Mouse (Mus musculus): Measurements from ENCODE around the gene Apoc4. TPM values are rescaled to one million over a fixed set of nuclear protein-coding genes. Genes with fewer than 3 reads are reported as not detected.
A peak's percentile ranks its signal among the peaks of the same experiment; 100 is the strongest.

Gene Apoc4
- total RNA-seq (2015; ENCODE audit: low replicate concordance) (not detected in 2 replicates), total RNA-seq (2017; ENCODE audit: low replicate concordance) (not detected in 2 replicates)

DNA sequence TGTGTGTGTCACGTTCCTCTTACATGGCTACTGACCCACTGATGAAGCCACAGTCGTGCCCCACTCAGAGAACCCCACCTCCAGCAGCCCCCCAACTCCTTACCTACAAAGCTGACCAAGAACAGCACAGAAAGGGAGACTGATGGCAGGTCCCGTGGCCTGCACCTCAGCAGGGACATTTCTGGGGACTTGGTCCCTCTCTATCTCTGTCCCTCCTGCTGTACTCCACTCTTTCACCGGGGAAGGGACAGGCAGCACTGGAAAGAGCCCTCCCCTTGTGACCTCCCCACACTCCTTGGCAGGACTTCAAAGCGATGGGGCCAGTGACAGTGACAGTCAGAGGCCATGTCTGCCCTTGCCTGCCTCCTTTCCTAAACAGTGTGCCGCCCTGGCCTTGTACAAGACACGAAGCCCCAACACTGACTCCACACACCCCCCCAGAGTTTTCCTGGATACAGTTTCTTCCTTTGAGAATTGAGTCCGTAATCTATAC, at the start of gene Apoc4, which contains the start of gene Gm44805:
Apoc4 (minus strand) TSS at position 278 of the 493 bp plus-strand sequence.
Gm44805 (minus strand) TSS at position 222 of the 493 bp plus-strand sequence.
- ATAC-seq (replicated peaks; ENCODE audit: low FRiP score, poor library complexity, severe bottlenecking): 0 out of 2 replicates have a peak, but pooled peaks have one; percentile 24

DNA sequence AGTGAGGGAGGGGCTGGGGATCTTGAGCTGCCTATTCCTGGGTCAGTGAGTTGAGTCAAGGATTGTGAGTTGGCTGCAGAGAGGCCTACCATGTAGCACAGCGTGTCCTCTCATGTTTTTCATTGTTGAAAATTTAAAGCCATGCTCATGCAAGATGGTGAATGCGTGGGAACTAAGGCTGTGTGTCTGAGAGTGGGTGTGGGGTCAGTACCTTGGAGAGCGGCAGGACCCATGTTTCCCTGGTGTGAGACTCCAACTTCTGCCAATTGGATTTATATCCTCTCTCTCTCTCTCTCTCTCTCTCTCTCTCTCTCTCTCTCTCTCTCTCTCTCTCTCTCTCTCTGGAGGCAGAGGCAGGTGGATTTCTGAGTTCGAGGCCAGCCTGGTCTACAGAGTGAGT, 45.3 kb upstream of the Apoc4 start:
- no peak for ATAC-seq (replicated peaks; ENCODE audit: low FRiP score, poor library complexity, severe bottlenecking)

DNA sequence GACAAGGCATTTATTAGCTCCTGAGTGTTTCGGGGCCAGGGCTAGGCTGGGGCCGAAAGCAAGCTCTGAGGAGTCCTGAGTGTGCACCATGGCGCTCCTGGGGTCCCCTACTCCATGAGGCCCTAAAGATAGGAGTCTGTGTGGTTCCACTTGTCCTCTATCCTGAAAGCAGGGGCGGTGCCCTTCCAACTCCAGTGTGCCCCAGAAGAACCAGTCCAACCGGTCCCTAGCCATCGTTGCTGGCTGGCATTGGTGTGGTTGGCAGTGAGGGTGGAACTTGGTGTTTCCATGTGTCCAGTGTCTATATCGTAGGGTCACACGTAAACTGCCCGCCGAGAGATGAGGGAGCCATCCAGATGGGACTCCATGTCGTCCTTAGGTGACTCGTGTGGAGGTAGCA, 42.9 kb upstream of the Apoc4 start:
- no peak for ATAC-seq (replicated peaks; ENCODE audit: low FRiP score, poor library complexity, severe bottlenecking)

DNA sequence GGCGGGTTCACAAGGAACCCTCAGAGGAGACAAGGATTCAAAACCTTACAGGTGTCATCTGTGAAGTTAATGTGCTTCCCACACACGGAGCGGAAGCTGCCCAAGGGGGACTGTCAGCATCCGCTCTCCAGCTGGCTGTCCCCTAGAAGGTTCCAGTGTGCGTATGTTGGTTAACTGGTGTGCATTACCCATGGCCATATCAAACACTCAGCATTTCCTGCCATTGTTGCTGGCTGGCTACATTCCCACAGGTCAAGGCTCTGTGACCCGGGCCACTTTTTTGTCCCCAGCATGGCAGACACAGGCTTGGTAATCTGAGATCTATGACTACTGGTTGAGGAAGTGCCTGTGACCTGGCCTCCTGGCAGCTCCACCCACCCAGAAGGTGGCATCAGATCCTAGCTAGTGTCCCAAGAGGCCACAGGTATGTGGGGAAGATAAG, 41.5 kb upstream of the Apoc4 start:
- ATAC-seq (replicated peaks; ENCODE audit: low FRiP score, poor library complexity, severe bottlenecking): no peak

DNA sequence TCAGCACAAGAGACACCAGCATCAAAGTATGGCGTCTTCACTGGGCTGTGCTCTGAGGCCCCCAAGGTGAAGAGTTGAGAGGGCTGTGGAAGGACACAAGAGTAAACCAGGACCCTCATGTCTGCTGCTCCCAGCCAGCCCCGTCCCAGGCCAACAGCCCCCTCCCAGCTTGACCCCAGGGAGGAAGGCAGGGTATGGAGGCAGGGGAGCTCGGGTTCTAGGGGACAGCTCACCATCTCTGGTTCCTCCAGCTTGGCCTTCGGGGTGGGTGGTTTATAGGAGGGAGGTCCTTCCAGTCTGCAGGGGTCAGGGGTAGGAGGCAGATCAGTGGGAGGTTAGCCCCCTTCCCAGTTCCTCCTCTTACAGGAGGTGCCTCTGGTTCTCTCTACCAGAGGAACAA, 37.9 kb upstream of the Apoc4 start:
- ATAC-seq (replicated peaks; ENCODE audit: low FRiP score, poor library complexity, severe bottlenecking): no peak

DNA sequence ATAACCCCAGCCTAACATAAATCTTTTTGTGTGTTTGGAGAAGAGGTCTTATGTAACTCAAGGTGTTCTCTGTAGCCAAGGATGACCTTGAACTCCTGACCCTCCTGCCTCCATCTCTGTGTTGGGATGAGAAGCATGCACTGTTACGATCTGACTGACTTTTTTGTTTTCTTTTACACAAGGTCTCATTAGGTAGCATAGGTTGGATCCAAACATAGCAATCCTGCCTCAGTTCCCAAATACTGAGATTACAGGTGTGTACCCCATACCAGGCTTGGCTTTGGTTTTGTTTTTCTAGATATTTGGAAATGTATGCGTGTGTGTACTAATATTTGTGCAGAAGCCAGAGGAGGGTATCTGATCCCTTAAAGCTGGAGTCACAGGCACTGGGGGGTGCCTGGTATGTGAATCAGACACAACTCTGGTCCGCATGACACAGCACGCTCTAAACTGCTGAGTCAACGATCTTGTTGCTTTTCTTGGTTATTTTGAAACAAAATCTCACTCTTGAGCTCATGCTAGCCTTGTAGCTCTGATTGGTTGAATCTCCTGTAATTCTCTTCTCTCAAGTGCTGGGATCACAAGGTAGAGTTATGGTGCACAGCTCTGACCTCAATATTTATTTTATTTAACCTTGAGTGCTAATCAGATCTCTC, 37.1 kb upstream of the Apoc4 start:
- no peak for ATAC-seq (replicated peaks; ENCODE audit: low FRiP score, poor library complexity, severe bottlenecking)

DNA sequence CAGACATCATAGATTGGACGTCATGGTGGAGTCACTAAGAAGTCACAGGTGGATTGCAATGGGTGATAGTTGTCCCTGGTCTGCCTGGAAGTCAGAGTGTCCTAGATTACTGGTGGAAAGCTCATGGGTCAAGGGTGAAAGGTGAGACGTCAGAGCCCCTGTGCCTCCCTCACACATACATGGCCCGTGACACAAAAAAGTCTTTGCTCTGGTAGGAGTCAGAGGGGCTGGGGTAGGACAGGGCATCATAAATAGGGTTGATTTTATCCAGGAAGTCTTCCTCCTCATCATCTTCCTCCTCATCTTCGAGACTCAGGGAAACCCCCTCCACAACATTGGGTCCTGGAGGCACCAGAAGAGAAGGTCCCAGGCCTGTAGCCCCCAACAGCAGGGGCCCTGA, 36.1 kb upstream of the Apoc4 start:
- no peak for ATAC-seq (replicated peaks; ENCODE audit: low FRiP score, poor library complexity, severe bottlenecking)

DNA sequence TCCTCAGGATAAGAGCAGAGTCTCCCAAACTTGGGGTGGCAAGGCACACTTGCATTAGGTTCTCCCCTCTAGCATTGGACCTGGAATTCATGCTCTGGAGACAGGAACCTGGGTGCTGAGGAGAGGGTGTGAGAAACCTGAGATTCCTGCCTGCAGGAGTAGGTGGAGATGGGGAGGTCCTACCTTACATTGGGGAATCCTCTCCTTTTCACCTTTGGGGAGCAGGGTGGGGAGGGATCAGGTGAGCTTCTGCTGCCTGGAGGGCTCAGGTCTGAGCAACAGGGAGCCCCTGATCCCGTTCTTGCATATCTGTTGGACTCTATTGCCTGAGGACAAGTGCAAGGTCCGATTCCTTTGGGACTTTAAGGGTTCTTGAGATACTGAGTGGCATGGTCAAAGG, 35.5 kb upstream of the Apoc4 start:
- ATAC-seq (replicated peaks; ENCODE audit: low FRiP score, poor library complexity, severe bottlenecking): no peak

DNA sequence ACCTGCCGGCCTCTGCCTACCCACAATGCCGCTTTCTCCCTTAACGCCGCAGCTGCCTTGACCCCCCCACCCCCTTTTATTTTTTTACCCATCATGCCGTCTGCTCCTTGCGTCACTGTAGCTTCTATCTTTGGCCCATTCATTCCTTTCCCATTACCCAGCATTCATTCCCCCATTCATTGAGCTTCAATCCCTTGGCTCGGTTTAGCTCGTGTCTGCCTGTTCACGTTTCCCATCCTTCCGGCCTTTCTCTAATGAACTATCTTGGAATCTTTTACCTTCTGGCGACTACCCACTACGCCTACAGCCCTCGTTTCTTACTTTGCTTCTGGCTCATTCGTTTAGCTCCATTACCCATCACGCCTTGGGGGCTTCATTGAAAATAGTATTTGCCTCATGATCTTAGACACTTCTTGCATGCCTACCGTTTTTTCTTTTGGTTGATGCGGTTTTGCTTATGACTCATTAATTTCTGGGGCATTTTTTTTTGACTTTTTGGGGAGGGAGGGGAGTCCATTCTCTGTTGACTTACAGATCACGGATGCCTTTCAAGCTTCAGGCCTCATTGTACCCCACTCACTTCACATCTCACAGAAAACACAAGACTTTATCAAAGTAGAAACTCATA, 34.9 kb upstream of the Apoc4 start:
- peak; percentile 27 for ATAC-seq (replicated peaks; ENCODE audit: low FRiP score, poor library complexity, severe bottlenecking)

DNA sequence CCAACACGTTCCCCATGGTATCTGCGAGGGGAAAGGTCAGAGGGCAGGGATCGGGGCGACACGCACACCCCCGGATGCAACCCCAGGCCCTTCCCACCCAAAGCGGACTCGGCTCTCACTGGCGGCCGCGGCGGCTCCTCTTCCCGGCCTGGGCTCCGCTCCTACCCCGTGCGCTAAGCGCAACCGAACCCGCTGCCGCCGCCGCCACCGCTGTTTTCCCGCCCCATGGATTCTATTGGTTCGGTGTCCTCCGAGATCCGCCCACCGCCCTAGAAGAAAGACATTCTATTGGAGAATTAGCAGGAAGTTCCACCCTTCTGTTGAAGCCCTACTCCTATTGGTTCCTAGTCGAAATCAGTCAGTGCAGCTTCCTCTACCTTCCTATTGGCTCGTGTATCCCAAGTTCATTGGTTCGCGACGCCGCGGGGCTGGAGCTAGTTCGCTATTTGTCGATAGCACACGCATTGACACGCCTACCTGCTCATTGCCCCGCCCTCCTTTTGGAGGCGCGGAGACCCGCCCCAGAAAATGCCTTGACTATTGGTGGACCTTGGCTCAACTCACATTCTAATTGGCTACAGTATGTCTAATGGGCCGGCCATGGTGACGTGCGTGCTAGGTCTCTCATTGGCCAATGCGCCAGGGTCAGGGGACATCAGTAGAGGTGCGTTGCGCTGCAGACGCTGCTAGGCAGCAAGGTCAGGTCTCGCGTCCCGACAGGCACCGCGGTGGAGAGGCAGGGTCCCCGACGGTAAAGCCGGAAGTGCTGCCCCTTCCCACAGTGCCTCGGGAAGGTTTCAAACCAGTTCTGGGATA, 34.2 kb upstream of the Apoc4 start, which contains the start of gene Tomm40:
Tomm40 (minus strand) TSS at position 200 of the 816 bp plus-strand sequence.
- peak; percentile 93 for ATAC-seq (replicated peaks; ENCODE audit: low FRiP score, poor library complexity, severe bottlenecking)

DNA sequence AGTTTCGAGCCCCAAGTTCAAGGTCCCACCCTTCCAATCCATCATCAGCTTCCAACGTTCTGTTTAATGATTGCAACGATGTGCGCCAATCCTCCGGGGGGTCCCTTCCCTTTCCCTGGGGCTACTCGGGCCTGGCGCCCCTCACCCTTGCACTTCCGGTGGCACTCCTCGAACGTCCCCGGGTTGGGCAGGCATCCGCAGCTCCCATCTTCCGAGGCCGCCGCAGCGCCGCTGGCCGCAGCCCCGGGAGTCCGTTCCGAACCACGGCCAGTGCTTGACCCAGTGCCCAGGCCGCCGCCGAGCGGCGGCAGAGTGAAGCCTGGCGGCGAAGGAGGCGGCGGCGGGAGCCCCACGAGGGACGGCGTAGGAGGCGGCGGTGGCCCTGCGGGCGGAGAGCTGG, 33.6 kb upstream of the Apoc4 start:
- no peak for ATAC-seq (replicated peaks; ENCODE audit: low FRiP score, poor library complexity, severe bottlenecking)

DNA sequence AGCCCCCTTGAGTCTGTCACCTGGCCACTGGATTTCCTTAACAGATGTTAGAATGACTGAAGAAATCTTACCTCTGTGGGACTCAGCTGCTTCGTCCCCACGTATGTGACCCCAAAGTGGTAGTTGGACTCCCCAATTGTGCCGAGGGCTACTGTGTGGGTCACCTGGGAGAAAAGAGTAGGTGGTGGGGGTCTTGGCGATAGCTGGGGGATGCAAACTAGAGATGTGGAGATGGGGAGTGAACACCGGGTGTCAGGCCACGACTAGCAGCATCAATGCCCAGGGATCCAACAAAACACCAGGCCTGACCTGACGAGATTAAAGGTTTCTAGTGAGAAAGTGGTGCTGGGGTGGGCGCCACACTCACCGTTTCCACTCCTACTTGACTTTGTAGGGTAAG, 32.3 kb upstream of the Apoc4 start:
- ATAC-seq (replicated peaks; ENCODE audit: low FRiP score, poor library complexity, severe bottlenecking): no peak

DNA sequence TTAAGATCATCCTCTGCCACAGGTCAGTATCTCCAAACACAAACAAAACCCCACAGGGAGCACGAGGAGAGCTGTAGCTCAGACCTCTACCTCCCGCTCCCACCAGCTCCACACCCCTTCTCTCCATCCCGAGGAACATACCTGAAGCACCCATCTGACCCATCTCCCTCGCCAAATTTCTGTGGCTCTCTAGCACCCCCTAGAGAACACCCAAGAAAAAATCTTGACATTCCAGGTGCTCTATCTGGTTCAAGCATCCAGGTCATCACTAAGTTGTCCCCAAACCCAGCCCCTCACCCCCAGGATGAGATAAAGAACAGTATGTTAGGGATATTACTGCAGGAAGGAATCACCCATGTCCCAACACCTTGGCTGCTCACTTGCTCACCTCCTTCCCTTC, 31.9 kb upstream of the Apoc4 start:
- no peak for ATAC-seq (replicated peaks; ENCODE audit: low FRiP score, poor library complexity, severe bottlenecking)

DNA sequence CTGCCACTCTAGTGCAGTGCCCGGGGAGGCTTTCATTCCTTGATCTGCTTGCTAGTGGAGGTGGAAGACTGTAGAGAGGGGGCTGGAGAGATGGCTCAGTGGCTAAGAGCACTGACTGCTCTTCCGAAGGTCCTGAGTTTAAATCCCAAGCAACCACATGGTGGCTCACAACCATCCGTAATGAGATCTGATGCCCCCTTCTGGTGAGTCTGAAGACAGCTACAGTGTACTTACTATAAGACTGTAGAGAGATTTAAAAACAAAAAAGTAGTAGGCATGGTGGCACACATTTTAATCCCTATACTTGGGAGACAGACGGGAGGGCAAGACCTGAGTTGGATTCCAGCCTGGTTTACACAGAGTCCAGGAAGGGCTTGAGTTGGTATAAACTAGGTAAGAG, 31.1 kb upstream of the Apoc4 start:
- ATAC-seq (replicated peaks; ENCODE audit: low FRiP score, poor library complexity, severe bottlenecking): no peak

DNA sequence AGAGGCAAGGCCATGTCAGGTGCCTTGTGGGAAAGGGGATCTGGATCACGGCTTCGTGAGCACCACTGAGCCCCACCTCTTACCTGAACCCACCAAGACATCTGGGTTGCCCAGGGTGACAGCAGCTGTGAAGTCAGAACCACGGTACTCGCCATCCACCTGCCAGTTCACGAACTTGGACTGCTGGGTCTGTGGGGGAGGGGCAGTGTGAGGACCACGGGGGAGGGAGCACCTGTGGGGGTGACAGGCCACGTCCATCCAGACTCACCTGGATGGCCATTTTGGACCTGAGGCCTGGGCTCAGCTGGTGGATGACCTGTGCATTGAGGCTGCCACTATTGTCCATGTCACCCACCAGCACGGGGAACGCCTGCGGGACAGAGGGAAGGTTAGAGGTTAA, 29.4 kb upstream of the Apoc4 start:
- ATAC-seq (replicated peaks; ENCODE audit: low FRiP score, poor library complexity, severe bottlenecking): no peak

DNA sequence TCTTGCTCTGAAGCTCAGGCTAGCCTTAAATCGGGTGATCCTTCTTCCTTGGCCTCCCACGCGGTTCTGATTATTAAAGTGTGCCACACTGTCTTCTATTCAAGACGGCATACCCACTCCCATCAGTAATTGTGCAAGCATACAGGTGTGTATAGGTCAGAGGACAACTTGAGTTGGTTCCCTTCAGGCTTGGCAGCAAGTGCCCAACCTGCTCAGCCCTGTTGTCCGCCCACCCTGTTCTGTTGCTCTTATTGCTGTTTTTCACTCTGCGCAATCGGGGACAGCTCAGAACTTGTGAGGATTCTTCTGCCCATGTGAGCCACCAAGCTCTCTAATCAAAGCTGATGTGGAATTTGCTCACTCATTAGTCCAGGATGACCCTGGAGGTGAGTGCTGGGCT, 24.0 kb upstream of the Apoc4 start:
- ATAC-seq (replicated peaks; ENCODE audit: low FRiP score, poor library complexity, severe bottlenecking): no peak

DNA sequence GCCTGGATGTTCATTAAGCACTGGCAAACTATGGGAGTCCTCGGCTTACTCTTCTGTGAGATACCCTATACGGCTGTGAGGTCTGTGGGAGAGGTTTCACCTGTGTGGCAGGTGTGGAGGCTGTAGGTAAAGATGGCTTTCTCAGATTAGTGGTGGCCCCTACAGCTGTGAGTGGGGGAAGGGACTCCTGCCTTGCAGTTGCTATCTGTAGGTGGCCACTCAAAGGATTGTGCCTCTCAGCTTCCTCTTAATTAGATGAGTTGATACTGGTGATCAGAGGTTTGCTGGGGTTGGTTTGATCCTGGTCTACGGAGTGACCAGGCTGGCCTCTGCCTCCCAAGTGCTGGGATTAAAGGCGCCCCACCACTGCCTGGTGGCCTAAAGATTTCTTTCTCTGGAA, 23.2 kb upstream of the Apoc4 start:
- no peak for ATAC-seq (replicated peaks; ENCODE audit: low FRiP score, poor library complexity, severe bottlenecking)

DNA sequence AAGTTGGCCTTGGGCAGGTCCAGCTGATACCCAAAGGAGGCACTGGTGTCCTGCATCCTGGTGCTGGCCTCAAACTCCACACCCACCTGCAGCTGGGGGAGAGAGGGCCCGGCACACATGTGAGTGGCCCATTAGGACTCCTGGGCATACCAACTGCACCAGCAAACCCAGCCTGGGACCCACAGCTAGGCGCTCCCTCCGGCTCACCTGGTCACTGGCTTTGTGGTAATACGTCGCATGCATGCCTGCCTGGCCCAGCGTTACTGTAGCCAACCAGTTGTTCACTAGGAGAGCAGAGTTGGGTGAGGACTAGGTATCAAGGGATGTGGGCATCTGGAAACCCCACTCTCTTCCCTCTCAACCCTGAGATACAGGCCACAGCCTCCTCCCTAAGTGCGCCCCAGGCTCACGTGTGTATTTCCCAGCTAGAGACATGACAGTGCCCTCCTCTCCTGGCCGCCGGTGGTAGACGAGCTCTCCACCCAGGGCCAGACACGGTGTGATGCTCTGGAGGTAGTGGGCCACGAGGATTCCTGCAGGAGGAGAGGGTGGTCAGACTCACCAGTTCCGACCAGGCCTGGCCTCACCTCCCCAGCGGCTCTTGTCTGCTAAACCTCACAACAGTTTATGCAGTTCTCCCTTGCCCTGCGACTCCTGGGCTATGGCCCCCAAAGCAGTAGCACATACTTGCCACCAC, 21.7 kb upstream of the Apoc4 start:
- no peak for ATAC-seq (replicated peaks; ENCODE audit: low FRiP score, poor library complexity, severe bottlenecking)

DNA sequence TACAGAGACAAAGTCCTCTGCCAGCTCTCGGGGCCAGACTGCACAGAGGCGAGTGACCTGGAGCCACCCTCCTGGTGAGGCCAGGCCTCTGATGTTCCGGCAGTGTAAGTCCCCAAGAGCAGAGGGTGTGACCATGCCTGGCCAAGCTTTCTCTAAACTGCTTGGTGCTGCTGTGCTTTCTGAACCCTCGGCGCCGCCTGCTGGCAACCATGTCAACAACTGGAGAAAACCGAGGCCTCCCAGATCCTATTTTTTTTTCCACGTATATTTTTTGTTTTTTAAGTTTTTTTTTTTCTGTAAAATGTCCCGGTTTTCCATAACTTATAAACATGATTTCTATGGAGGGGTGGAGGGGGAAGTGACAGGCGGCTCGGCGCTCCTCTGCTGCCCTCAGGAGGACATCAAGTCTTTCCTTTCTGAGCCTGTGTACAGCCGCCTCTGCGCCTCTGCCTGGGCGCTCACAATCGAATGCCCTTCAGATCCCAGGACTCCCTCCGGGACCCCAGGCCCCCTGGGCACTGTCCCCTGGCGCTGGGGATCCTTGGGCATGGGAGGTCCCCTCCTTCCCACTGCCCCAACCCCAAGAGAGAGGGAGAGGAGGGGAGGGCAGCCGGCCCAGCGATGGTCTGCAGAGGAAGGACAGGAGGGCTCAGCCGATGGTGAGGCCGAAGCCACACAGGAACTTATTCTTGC, 19.9 kb upstream of the Apoc4 start:
- no peak for ATAC-seq (replicated peaks; ENCODE audit: low FRiP score, poor library complexity, severe bottlenecking)
